Mouse (Mus musculus) retina, postnatal 7 days (tissue): ENCODE data around the gene Barx1.

Experiments
- DNase-seq: peaks from one replicate; pipeline ENCODE4 v3.0.0-alpha.2; 2012; ENCODE audit warnings: low read depth, low spot score

Gene Barx1

GRCm38 (mm10) chr13:48660221-48660734, 2.5 kb upstream of the Barx1 start:
- DNase-seq: no peak

GRCm38 (mm10) chr13:48660741-48661140, 2.1 kb upstream of the Barx1 start:
- no peak for DNase-seq

DNA sequence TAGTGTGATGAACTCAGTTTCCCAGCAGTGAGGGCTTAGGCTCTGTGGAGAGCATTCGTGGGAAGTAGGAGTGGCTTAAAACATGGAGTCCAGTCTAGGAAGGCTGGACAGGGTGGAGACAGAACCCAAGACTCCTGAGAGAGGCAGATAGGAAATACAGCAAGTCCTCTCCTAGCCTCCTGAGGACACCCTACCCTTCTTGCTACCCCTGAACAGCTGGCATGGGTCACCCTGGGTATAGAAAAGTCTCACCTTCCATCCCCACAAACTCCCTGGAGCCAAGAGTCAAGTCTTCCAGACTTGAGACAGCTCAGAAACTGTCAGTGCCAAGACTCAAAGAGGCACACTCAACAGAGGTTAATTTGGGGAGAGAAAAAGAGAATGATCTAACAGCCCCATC, 1.2 kb upstream of the Barx1 start:
- DNase-seq: no peak

- DNase-seq: no peak
Observed at GRCm38 (mm10) chr13:48663211-48663987, 601 bp downstream of the Barx1 start.

DNA sequence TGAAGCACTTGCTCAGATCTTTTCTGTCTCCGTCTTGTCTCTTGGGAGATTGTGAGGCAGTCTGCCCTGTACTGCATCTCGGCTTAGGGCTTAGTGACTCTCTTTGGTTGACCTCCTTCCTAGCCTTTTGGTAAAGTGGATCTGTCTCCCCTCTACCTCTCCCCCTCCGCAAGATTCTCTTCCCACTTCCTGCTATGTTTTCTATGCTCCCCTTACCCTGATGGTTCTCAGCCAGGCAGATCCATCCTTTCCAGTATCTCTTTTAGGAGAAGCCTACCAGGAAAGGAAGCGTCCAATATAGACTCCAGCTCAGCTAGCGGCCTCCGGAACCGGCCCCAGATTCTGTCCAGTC, 1.2 kb downstream of the Barx1 start:
- no peak for DNase-seq

- DNase-seq: no peak
Observed at GRCm38 (mm10) chr13:48664916-48665655, 2.3 kb downstream of the Barx1 start.

- no peak for DNase-seq
Observed at GRCm38 (mm10) chr13:48665656-48666597, 3.1 kb downstream of the Barx1 start.

DNA sequence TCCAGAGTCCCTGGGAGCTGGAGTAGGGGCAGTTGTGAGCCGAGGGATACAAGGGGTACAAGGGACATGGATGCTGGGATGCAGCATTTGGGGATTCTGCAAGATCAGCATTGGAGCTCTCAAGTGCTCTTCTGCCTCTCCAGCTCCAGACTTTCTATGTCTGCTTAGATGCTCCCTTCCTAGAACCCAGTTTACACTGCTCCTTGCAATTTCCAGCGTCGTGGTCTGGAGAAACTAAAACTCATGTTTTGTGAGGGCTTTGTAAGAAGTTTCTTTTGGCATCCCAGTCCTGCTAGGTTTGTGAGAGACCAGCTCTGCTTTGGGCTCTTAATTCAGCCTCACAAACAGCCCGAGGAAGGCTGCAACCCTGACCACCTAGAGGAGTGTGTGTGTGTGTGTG, 4.7 kb downstream of the Barx1 start:
- DNase-seq: no peak

DNA sequence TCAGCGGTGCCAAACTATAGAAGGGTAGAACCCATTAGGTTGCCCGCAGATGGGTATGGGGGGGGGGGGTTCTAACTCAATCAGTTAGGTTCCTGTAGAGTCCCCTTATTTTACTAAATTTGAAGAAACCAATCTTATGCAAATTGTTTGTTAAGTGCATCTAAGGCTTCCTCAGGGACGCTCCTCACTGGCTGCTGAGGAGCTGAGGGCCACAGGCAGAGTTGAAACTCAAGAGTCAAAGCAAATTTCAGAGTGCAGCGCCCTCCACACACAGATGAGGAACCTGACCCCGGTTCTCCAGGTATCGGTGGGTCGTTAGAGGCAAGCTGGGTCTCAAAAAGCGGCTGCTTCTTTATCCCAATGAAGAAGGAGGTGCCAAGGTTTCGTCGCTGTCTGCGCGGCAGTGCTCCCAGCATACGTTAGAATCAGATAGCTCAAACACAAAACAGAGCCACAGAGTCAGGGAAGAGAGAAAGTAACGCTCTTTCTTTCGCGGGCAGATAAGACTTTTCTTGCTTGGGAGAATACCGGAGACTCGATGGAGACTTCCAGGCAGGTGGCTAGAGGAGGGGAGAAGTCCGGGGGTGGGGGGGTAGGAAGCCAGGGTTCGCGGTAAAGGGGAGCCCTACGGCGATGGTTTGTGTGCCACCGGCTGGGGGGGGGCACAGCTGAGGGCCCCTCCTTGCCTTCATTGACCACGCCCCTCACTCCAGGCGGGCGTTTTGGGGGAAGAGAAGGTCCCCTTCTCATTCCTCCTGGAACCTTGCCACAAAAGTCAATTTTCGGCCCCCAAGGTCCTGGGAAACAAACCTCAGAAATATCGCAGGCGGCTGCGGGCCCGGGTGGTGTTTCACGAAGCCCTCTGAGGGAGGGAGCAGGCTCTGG, 5.5 kb downstream of the Barx1 start:
- DNase-seq: no peak

- DNase-seq: no peak
Observed at GRCm38 (mm10) chr13:48668976-48669534, 6.3 kb downstream of the Barx1 start.

- DNase-seq: no peak
Observed at GRCm38 (mm10) chr13:48672312-48672840, 9.6 kb downstream of the Barx1 start.

DNA sequence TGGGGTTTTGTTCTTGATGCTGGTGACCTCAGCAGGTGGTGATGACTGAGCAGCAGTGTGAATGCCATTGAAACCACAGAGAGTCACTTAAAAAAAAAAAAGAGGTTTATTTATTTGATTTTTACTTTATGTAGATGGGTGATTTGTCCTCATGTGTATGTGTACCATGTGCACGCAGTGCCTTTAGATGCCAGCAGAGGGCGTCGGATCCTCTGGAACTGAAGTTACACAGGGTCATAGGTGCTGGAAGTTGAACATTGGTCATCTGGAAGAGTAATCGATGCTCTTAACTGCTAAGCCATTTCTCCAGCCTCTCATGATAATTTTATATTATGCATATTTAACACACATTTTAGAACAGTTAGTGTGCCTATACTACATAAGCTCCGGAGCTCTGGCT, 11.8 kb downstream of the Barx1 start:
- DNase-seq: no peak

DNA sequence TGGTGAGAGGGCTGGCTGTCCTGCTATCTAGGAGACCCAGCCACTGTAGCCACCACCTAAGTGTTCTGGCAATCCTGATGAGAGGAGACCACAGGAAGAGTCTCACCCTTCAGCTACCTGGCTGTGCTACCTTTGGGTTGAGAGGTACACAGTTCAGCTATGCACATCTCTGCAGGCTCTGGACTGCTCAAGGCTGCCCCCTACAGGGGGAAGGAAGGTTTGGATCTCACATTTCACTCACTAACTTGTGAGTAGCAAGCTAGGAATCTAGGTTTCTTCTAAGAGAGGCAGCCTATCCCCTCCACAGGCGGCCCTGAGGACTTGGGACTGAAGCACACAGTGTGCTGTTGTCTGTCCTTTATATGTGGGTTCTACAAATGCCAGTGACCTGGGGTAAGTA, 16.6 kb downstream of the Barx1 start:
- no peak for DNase-seq

GRCm38 (mm10) chr13:48686666-48687065, 23.9 kb downstream of the Barx1 start:
- no peak for DNase-seq

- DNase-seq: no peak
Observed at GRCm38 (mm10) chr13:48691991-48692390, 29.2 kb downstream of the Barx1 start.

DNA sequence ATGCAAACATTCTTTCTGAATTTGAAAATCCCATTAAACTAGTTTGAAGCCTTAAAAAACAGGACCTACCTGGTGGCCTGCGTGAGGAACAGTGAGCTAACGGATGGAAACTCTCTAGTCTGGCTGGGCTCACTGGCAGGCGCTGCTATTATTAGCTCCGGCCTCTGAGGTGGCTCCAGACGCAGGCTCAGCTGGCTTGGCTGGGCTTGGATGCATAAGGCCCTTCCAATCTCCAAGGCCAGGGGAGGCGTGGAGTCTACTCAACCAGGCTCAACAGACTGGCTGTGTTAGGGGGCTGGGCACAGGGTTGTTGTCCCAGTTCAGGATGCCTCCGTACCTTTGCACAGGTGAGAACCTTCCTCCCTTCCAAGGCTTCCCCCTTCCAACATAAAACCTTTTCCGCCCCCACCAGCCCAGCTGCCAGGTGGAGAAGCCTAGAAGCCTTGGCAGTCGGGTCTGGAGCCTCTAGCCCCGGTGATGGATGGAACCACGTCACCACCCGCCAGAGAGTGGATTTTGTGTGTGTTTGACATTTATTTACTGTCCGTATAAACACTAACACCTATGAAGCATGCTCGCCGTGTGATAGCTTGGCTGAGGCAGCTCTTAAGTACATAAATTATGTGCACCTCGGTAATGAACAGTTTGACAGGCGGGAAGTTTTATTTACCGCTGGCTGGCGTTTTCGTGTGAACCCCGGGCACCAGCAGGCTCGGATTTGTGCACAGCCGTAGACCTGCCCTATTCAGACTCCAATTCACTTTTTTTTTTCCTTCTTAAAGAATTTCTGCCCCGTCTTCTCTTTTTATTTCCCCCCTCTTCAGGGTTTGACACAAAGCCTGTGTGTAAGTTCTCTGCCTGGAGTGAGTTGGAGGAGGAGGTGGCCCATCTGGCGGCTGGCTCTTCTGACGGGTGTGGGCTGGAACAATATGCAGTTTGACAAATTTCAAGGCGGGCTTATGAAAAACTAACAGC, 31.6 kb downstream of the Barx1 start:
- no peak for DNase-seq

GRCm38 (mm10) chr13:48706385-48706951, 43.7 kb downstream of the Barx1 start:
- DNase-seq: no peak

DNA sequence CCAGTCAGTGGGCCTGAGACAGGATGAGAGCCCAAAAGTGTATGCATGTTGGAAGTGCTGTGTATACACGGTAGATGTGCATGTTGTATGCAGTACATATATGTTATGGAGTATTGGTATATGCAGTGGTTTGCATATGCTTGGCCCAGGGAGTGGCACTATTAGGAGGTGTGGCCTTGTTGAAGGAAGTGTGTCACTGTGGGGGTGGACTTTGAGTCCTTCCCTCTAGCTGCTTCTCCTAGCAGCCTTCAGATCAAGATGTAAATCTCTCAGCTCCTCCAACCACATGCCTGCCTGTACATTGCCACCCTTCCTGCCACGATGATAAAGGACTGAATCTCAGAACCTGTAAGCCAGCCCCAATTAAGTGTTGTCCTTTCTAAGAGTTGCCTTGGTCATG, 49.9 kb downstream of the Barx1 start:
- no peak for DNase-seq

GRCm38 (mm10) chr13:48716075-48716474, 53.3 kb downstream of the Barx1 start:
- DNase-seq: no peak
